Mouse (Mus musculus): ENCODE measurements around the gene Ski. TPM values are rescaled to one million over a fixed set of nuclear protein-coding genes. Genes with fewer than 3 reads are reported as not detected.
A peak's percentile ranks its signal among the peaks of the same experiment; 100 is the strongest.

Gene Ski
- 13.3 and 14.0 TPM in 2 replicates for polyA plus RNA-seq (2015; fragmentation: Nextera tagmentation; extraction: Ambion mirVana)

DNA sequence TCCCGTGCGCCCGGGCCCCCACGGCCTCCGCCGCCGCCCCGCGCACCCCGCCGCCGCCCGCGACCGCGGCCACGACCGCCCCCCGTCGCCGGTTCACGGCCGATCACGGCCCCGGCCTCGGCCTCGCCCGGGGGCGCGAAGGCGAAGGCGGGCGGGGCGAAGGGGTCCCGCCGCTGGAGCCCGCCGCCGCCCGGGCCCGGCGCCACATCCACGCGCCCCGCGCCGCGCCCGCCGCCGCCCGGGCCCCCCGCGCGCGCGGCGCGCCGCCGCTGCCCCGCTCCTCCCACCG is at the start of gene Ski:
Ski (minus strand) TSS at position 41 of the 289 bp plus-strand sequence.
- H3K4me2 ChIP-seq (replicated peaks; ENCODE audit: low read depth) = peak within 1 kb of the TSS; percentile 91
- H3K9me3 ChIP-seq (ENCODE audit: control insufficient read depth) = no peaks in the 10 kb centered on the region
- H3K27ac ChIP-seq (ENCODE audit: low read depth, low read length) = peak within 1 kb of the TSS; percentile 92
- peaks cover 23% of the 10 kb centered on the region; the same call in 1 of the 2 replicates for H3K4me1 ChIP-seq (replicated peaks; ENCODE audit: control insufficient read depth, insufficient read depth, low read length)
- peaks cover 3% of the 10 kb centered on the region; the same call in 1 of the 2 replicates for H3K36me3 ChIP-seq (ENCODE audit: control insufficient read depth, insufficient read depth)
- peak within 1 kb of the TSS; percentile 82 for H3K4me3 ChIP-seq (ENCODE audit: low read depth, low read length)
- peak within 1 kb of the TSS; percentile 94 for H3K9ac ChIP-seq (ENCODE audit: low read depth, low read length)
- TF ChIP-seq CTCF (IDR thresholded peaks at IDR 0.05; ENCODE audit: low read depth) = no peak
- no peaks in the 10 kb centered on the region for H3K27me3 ChIP-seq (replicated peaks; ENCODE audit: control insufficient read depth, insufficient read depth, low read length)
- WGBS = 1% methylated on average over 38 of the region's 63 CpGs
- ATAC-seq = no peak

- Histone ChIP-seq H3K27ac (ENCODE audit: low read depth, low read length) (no peak overlapping the region), H3K36me3 (ENCODE audit: control insufficient read depth, insufficient read depth) (peaks cover 22% of the 10 kb centered on the region), H3K4me1 (replicated peaks; ENCODE audit: control insufficient read depth, insufficient read depth, low read length) (no peaks in the 10 kb centered on the region), H3K9ac (ENCODE audit: low read depth, low read length) (no peak overlapping the region), H3K9me3 (ENCODE audit: control insufficient read depth) (no peaks in the 10 kb centered on the region), H3K4me3 (ENCODE audit: low read depth, low read length) (no peak overlapping the region), H3K27me3 (replicated peaks; ENCODE audit: control insufficient read depth, insufficient read depth, low read length) (no peaks in the 10 kb centered on the region), H3K4me2 (replicated peaks; ENCODE audit: low read depth) (no peak overlapping the region)
- no peak for ATAC-seq
- 36% methylated on average over 5 of the region's 5 CpGs for WGBS
- TF ChIP-seq CTCF (IDR thresholded peaks at IDR 0.05; ENCODE audit: low read depth) = peak; percentile 84
Measured at GRCm38 (mm10) chr4:155268382-155268781, 46.0 kb upstream of the Ski start.

DNA sequence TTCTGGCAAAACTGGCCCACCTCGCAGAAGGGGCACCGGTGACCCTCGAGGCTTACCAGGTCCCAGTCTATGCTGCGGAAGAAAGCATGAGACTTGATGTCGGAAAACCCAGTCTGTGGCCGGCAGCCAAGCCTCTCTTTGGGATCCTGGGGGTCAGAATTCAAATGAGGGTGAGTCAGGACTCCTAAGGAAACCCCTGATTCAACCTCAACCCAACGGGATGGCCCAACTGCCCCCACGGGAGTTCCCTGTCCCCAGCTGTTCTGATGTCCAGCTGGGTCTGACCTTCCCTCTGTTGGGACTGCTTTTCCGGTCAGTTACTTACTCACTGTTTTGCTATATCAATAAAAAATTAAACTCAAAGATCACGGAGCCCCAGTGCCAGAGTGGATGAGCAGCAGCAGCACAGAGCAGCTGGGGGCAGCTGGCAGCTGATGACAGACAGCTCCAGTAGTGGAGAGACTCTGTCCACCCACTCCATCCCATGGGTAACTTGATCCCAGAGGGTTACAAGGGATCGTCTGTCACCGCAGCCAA is 45.3 kb upstream of the Ski start:
- no peak for ATAC-seq
- Histone ChIP-seq H3K27me3 (replicated peaks; ENCODE audit: control insufficient read depth, insufficient read depth, low read length) (no peaks in the 10 kb centered on the region), H3K27ac (ENCODE audit: low read depth, low read length) (no peak overlapping the region), H3K4me1 (replicated peaks; ENCODE audit: control insufficient read depth, insufficient read depth, low read length) (no peaks in the 10 kb centered on the region), H3K4me3 (ENCODE audit: low read depth, low read length) (no peak overlapping the region), H3K9me3 (ENCODE audit: control insufficient read depth) (no peaks in the 10 kb centered on the region), H3K4me2 (replicated peaks; ENCODE audit: low read depth) (no peak overlapping the region), H3K36me3 (ENCODE audit: control insufficient read depth, insufficient read depth) (peaks cover 22% of the 10 kb centered on the region), H3K9ac (ENCODE audit: low read depth, low read length) (no peak overlapping the region)
- 56% methylated on average over 12 of the region's 12 CpGs for WGBS
- no peak for TF ChIP-seq CTCF (IDR thresholded peaks at IDR 0.05; ENCODE audit: low read depth)

DNA sequence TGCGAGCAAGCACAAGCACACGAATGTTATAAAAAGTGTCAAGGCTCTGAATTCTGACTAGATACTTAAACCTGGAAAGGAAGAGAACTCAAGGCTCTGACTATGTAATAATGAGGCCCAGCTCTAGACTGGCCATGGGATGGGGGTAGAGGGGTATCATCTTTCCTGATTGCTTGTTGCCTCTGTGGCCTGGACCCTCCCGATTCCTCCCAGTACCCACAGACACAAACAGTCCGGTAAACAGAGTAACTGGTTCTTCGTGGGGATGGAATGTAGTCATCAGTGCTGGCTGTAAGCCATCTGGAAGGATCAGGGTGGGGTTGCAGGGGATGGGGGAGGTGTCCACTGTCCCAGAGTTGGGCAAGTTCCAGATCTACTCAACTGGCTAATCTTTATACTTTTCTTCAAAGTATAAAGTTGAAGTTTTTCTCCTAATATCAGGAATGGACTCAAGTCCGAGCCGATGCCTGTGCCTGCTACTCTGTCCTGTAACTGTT is 44.7 kb upstream of the Ski start:
- H3K27ac ChIP-seq (ENCODE audit: low read depth, low read length) = no peak overlapping the region
- WGBS = 58% methylated on average over 7 of the region's 7 CpGs

GRCm38 (mm10) chr4:155264521-155265321 is 42.3 kb upstream of the Ski start:
- 81% methylated on average over 3 of the region's 3 CpGs for WGBS
- H3K4me1 ChIP-seq (replicated peaks; ENCODE audit: control insufficient read depth, insufficient read depth, low read length) = no peaks in the 10 kb centered on the region
- no peak for ATAC-seq

More for the DNA sequence above, 44.7 kb upstream of the Ski start:
- no peak for ATAC-seq
- Histone ChIP-seq H3K9ac (ENCODE audit: low read depth, low read length) (no peak overlapping the region), H3K4me3 (ENCODE audit: low read depth, low read length) (no peak overlapping the region), H3K9me3 (ENCODE audit: control insufficient read depth) (no peaks in the 10 kb centered on the region), H3K36me3 (ENCODE audit: control insufficient read depth, insufficient read depth) (peaks cover 20% of the 10 kb centered on the region), H3K27me3 (replicated peaks; ENCODE audit: control insufficient read depth, insufficient read depth, low read length) (no peaks in the 10 kb centered on the region), H3K4me2 (replicated peaks; ENCODE audit: low read depth) (no peak overlapping the region), H3K4me1 (replicated peaks; ENCODE audit: control insufficient read depth, insufficient read depth, low read length) (no peaks in the 10 kb centered on the region)
- TF ChIP-seq CTCF (IDR thresholded peaks at IDR 0.05; ENCODE audit: low read depth) = no peak

GRCm38 (mm10) chr4:155252253-155252652 is 29.9 kb upstream of the Ski start:
- Histone ChIP-seq H3K36me3 (ENCODE audit: control insufficient read depth, insufficient read depth) (peaks cover 10% of the 10 kb centered on the region; the same call in 1 of the 2 replicates), H3K9me3 (ENCODE audit: control insufficient read depth) (no peaks in the 10 kb centered on the region), H3K4me2 (replicated peaks; ENCODE audit: low read depth) (no peak overlapping the region), H3K27me3 (replicated peaks; ENCODE audit: control insufficient read depth, insufficient read depth, low read length) (no peaks in the 10 kb centered on the region), H3K4me3 (ENCODE audit: low read depth, low read length) (no peak overlapping the region), H3K4me1 (replicated peaks; ENCODE audit: control insufficient read depth, insufficient read depth, low read length) (peaks cover 5% of the 10 kb centered on the region; the same call in 1 of the 2 replicates), H3K9ac (ENCODE audit: low read depth, low read length) (no peak overlapping the region), H3K27ac (ENCODE audit: low read depth, low read length) (no peak overlapping the region)
- ATAC-seq = no peak
- TF ChIP-seq CTCF (IDR thresholded peaks at IDR 0.05; ENCODE audit: low read depth) = no peak
- WGBS = 80% methylated on average over 6 of the region's 6 CpGs

More at GRCm38 (mm10) chr4:155264521-155265321, 42.3 kb upstream of the Ski start:
- Histone ChIP-seq H3K9ac (ENCODE audit: low read depth, low read length) (no peak overlapping the region), H3K27ac (ENCODE audit: low read depth, low read length) (no peak overlapping the region), H3K9me3 (ENCODE audit: control insufficient read depth) (no peaks in the 10 kb centered on the region), H3K27me3 (replicated peaks; ENCODE audit: control insufficient read depth, insufficient read depth, low read length) (no peaks in the 10 kb centered on the region), H3K36me3 (ENCODE audit: control insufficient read depth, insufficient read depth) (peaks cover 17% of the 10 kb centered on the region; the same call in 1 of the 2 replicates), H3K4me2 (replicated peaks; ENCODE audit: low read depth) (no peak overlapping the region), H3K4me3 (ENCODE audit: low read depth, low read length) (no peak overlapping the region)
- no peak for TF ChIP-seq CTCF (IDR thresholded peaks at IDR 0.05; ENCODE audit: low read depth)

Measured in intestine, postnatal 0 days (tissue).